Mouse (Mus musculus) stomach, embryonic 14.5 days (tissue): Measurements from ENCODE around the gene Nprl2. TPM values are rescaled to one million over a fixed set of nuclear protein-coding genes. Genes with fewer than 3 reads are reported as not detected.

ENCODE experiments used
- ATAC-seq: fragments of 200-750 bp; cut with Nextera tagmentation; 2 replicates; pipeline ENCODE4 v1.8.0; 2017; ENCODE audit warnings: low read depth, moderate TSS enrichment; ENCODE audit not compliant: insufficient number of reproducible peaks, insufficient read depth, low FRiP score
- H3K27ac ChIP-seq: fragments of 300-500 bp; sonication (generic); 2 replicates; pipeline ENCODE4 v1.5.1; 2014; ENCODE audit warnings: mild to moderate bottlenecking, low read length, moderate library complexity, mixed read lengths
- H3K27me3 ChIP-seq: fragments of 300-500 bp; sonication (generic); 2 replicates; pipeline ENCODE4 v1.6.1; 2014; ENCODE audit warnings: low read length, control low read depth, mixed read lengths; ENCODE audit not compliant: control insufficient read depth, insufficient read depth
- H3K36me3 ChIP-seq: fragments of 300-500 bp; sonication (generic); 2 replicates; pipeline ENCODE4 v1.6.1; 2014; ENCODE audit warnings: mild to moderate bottlenecking, control low read depth, low read length, moderate library complexity, mixed read lengths; ENCODE audit not compliant: control insufficient read depth, insufficient read depth
- H3K4me1 ChIP-seq: fragments of 300-500 bp; sonication (generic); 2 replicates; pipeline ENCODE4 v1.6.1; 2014; ENCODE audit warnings: low read length, control low read depth, mixed read lengths; ENCODE audit not compliant: control insufficient read depth, insufficient read depth
- H3K4me2 ChIP-seq: fragments of 300-500 bp; sonication (generic); replicated peaks from 2 replicates; pipeline ENCODE4 v1.6.1; 2014; ENCODE audit warnings: low read depth, low read length, control low read depth
- H3K4me3 ChIP-seq: fragments of 300-500 bp; sonication (generic); 2 replicates; pipeline ENCODE4 v1.5.1; 2014; ENCODE audit warnings: low read depth, low read length, control low read depth
- H3K9ac ChIP-seq: fragments of 300-500 bp; sonication (generic); replicated peaks from 2 replicates; pipeline ENCODE4 v1.6.1; 2014; ENCODE audit warnings: low read depth, mild to moderate bottlenecking, control low read depth, low read length, moderate library complexity, mixed read lengths
- H3K9me3 ChIP-seq: fragments of 300-500 bp; sonication (generic); 2 replicates; pipeline ENCODE4 v1.6.1; 2016; ENCODE audit warnings: low read depth, low read length, control low read depth; ENCODE audit not compliant: control insufficient read depth
- WGBS: fragments of 180-500 bp; shearing (Covaris S2); extraction: QIAGEN DNeasy Blood & Tissue Kit; methylation state at CpG from one replicate; pipeline ENCODE4 v1.1.7; 2014; 5-methylcytosine and 5-hydroxymethylcytosine counted together
- polyA plus RNA-seq: library from polyadenylated mRNA; unstranded; fragments of >200 nt; fragmentation: Nextera tagmentation; extraction: Ambion mirVana; gene quantifications from 2 replicates; pipeline ENCODE4 v1.2.1, GENCODE M21; 2014

The Nprl2 gene
- polyA plus RNA-seq, 1 experiment from 2014 or later, result 44.7 TPM

DNA sequence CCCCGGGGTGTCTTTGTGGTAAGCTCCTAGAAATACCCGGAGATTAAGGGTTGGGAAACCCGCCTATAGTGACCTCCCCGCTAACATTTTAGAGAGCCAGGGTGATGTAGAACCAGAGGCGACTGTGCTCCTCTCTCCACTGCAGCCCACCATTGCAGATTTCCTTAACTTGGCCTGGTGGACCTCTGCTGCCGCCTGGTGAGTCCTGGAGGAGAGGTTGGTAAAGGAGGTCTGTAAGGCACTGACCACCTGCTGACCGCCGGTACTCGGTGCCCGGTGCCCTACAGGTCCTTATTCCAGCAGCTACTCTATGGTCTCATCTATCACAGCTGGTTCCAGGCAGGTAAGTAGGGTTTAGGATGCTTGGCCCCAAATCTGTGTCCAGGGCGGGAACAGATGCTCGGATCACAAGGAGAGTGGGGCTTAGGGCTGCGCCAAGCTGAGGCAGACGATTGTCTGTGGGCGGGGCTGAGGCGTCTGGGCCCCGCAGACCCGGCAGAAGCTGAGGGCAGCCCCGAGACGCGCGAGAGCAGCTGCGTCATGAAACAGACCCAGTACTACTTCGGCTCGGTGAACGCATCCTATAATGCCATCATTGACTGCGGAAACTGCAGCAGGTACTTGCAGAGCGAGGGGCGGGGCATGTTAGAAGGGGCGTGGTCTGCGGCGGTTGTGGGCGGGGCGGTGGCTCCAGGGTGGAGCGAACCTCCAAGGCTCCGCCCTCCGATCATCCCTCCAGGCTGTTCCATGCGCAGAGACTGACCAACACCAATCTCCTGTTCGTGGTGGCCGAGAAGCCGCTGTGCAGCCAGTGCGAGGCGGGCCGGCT lies 15.6 kb upstream of the Nprl2 start:
- H3K9me3 ChIP-seq, result no peaks in the 10 kb centered on the region
- ATAC-seq, result peak; percentile 76

DNA sequence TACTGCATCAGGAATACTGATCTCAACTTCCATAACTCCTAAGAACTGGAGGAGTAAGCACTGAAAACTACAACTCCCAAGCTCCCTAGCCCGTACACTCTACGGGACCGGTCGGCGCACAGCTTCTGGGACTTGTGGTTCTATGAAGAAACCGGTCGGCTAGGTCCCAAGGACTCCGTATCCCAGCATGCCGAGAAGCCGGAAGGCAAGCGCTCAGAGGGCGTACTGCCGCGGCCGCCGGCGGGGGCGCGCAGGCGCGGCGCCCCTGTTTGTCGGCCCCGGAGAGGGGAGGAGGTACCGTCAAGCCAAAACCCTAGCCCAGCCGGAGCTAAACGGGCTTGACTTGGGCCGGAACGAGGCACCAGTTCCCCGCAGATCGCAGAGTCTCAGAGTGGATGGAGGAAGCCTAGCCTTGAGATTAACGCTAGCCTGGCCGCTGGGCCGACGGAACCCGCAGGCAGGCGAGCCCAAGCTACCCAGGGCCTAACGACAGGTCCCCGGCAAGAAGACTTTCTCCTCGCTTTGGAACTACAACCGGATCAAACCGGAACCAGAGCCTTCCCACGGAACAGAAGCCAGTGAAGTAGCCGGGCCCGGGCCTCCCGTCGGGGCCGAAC lies 8.1 kb upstream of the Nprl2 start, which contains the start of gene Tmem115:
Gene Tmem115, plus strand, starts transcription at position 155 of the 617 bp plus-strand sequence.
- Histone ChIP-seq H3K4me2 (peak within 1 kb of the TSS; percentile 91), H3K27me3 (no peaks in the 10 kb centered on the region), H3K9ac (peak within 1 kb of the TSS; percentile 85), H3K4me1 (peaks cover 19% of the 10 kb centered on the region), H3K4me3 (peak within 1 kb of the TSS; percentile 83), H3K9me3 (no peaks in the 10 kb centered on the region), H3K27ac (peak within 1 kb of the TSS; percentile 77), H3K36me3 (peaks cover 14% of the 10 kb centered on the region)
- WGBS, result under 1% methylated on average over 47 of the region's 48 CpGs
- peak; percentile 97 for ATAC-seq

More for the DNA sequence above, 15.6 kb upstream of the Nprl2 start:
- peak overlapping the region; percentile 29 for H3K4me3 ChIP-seq
- no peaks in the 10 kb centered on the region for H3K36me3 ChIP-seq
- H3K27ac ChIP-seq, result no peak overlapping the region
- H3K27me3 ChIP-seq, result 0 out of 2 replicates have a peak, but pooled peaks cover 8% of the 10 kb centered on the region
- peak overlapping the region; percentile 72 for H3K4me2 ChIP-seq
- 5% methylated on average over 44 of the region's 44 CpGs for WGBS
- peaks cover 7% of the 10 kb centered on the region for H3K4me1 ChIP-seq
- no peak overlapping the region for H3K9ac ChIP-seq

DNA sequence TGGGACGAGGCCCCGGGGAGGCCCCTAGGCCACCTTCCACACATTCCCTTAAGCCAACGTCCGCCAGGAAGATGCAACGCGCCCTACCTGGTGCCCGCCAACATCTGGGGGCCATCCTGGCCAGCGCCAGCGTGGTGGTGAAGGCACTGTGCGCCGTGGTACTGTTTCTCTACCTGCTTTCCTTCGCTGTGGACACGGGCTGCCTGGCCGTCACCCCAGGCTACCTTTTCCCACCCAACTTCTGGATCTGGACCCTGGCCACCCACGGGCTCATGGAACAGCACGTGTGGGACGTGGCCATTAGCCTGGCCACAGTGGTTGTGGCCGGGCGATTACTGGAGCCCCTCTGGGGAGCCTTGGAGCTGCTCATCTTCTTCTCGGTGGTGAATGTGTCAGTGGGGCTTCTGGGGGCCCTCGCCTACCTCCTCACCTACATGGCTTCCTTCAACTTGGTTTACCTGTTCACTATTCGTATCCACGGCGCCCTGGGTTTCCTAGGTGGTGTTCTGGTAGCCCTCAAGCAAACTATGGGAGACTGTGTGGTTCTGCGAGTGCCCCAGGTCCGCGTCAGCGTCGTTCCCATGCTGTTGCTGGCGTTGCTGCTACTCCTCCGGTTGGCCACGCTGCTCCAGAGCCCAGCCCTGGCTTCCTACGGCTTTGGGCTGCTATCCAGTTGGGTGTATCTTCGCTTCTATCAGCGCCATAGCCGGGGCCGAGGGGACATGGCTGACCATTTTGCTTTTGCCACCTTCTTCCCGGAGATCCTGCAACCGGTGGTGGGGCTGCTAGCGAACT lies 7.4 kb upstream of the Nprl2 start:
- H3K4me2 ChIP-seq, result peak overlapping the region; percentile 91
- peak overlapping the region; percentile 83 for H3K4me3 ChIP-seq
- ATAC-seq, result no peak
- peak overlapping the region; percentile 77 for H3K27ac ChIP-seq
- H3K4me1 ChIP-seq, result peaks cover 19% of the 10 kb centered on the region
- no peaks in the 10 kb centered on the region for H3K27me3 ChIP-seq
- WGBS, result under 1% methylated on average over 40 of the region's 40 CpGs
- H3K36me3 ChIP-seq, result peaks cover 21% of the 10 kb centered on the region
- no peaks in the 10 kb centered on the region for H3K9me3 ChIP-seq
- peak overlapping the region; percentile 85 for H3K9ac ChIP-seq

DNA sequence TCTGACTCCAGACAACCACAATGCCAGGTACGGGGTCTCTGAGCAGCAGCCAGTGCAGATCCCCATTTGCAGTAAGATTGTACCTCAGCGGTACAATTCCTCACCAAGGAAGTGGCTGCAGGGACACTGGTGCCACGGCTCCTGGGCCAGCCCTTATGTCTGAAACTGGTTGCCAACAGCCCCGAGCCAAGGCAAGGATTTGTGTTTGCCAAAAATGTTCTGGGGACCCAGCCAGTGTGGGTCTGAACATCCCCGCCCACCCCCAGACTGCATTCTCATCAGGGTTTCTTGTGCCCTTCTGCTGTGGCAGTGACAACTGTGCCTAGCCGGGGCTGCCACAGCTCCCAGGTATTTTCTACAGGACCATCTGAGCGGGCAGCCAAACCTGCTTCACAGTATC lies 3.8 kb upstream of the Nprl2 start:
- no peaks in the 10 kb centered on the region for H3K9me3 ChIP-seq
- no peaks in the 10 kb centered on the region for H3K27me3 ChIP-seq
- no peak overlapping the region for H3K9ac ChIP-seq
- no peak overlapping the region for H3K4me3 ChIP-seq
- WGBS, result 92% methylated on average over 7 of the region's 7 CpGs
- peaks cover 28% of the 10 kb centered on the region for H3K4me1 ChIP-seq
- H3K27ac ChIP-seq, result no peak overlapping the region
- ATAC-seq, result no peak
- peaks cover 25% of the 10 kb centered on the region for H3K36me3 ChIP-seq
- no peak overlapping the region for H3K4me2 ChIP-seq

DNA sequence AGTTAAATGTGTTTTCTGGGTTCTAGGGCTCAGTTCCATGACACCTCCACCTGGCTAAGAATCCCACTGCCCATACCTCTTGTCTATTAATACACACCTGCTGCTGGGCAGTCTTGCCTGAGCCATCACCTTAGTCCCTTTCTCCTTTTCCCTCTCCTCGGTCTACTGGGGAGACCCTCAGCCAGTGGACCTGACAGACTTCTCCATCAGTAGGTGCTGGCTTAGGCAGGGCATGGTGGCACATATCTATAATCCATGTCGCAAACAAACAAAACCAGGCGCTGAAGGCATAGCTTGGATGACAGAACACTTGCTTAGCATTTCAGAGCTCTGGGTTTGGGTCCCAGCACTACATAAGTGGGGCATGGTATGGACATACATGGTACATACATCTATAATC lies 3.3 kb upstream of the Nprl2 start:
- no peak overlapping the region for H3K27ac ChIP-seq
- H3K9me3 ChIP-seq, result no peaks in the 10 kb centered on the region
- H3K4me1 ChIP-seq, result peaks cover 28% of the 10 kb centered on the region
- ATAC-seq, result no peak
- H3K36me3 ChIP-seq, result peaks cover 27% of the 10 kb centered on the region
- no peak overlapping the region for H3K4me3 ChIP-seq
- H3K9ac ChIP-seq, result no peak overlapping the region
- no peak overlapping the region for H3K4me2 ChIP-seq
- 95% methylated on average over 3 of the region's 3 CpGs for WGBS
- H3K27me3 ChIP-seq, result no peaks in the 10 kb centered on the region

DNA sequence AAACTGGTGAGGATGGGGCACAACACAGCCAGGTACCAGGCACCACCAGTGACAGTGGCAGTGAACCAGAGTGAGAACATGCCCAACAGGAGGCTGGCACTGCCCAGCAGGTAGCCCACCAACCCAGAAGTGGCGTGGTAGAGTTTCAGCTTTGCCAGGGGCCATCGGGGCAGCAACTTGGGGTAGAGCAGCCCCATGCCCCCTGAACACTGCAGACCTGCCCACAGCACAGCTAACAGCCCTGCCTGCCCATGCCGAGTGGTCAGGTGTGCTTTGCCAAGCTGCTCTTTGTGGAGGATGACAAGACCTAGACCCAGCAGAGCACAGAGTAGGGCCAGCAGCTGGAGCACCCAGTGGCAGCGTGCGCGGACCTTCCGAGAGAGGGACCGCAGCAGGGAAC lies 2.1 kb upstream of the Nprl2 start:
- Histone ChIP-seq H3K27ac (no peak overlapping the region), H3K9ac (no peak overlapping the region), H3K9me3 (no peaks in the 10 kb centered on the region), H3K36me3 (peaks cover 32% of the 10 kb centered on the region), H3K4me2 (no peak overlapping the region), H3K4me1 (peaks cover 28% of the 10 kb centered on the region), H3K4me3 (no peak overlapping the region), H3K27me3 (no peaks in the 10 kb centered on the region)
- 95% methylated on average over 8 of the region's 8 CpGs for WGBS
- no peak for ATAC-seq

DNA sequence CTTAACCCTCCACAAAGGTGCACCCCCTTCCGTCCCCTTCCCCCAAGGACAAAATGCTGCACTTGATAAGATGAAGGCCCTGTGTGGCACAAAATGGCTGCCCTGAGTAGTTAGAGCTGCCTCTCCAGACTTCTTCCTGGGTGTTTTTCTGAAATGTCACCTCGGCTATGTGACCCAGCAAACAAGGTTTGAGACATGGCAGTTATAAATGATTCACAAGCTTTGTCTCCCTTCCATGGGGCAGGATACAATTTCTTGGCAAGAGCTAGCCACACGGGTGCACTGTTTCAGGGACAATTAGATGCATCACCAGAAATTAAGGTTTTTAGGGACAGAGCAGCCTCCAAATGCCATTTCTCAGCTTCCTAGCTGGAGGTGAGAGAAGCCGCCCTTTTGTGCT lies 1.6 kb upstream of the Nprl2 start:
- Histone ChIP-seq H3K27me3 (no peaks in the 10 kb centered on the region), H3K27ac (no peak overlapping the region), H3K9me3 (no peaks in the 10 kb centered on the region), H3K4me3 (no peak overlapping the region), H3K4me2 (no peak overlapping the region), H3K9ac (no peak overlapping the region), H3K4me1 (peaks cover 26% of the 10 kb centered on the region), H3K36me3 (peaks cover 37% of the 10 kb centered on the region)
- ATAC-seq, result no peak
- WGBS, result 58% methylated on average over 4 of the region's 4 CpGs

DNA sequence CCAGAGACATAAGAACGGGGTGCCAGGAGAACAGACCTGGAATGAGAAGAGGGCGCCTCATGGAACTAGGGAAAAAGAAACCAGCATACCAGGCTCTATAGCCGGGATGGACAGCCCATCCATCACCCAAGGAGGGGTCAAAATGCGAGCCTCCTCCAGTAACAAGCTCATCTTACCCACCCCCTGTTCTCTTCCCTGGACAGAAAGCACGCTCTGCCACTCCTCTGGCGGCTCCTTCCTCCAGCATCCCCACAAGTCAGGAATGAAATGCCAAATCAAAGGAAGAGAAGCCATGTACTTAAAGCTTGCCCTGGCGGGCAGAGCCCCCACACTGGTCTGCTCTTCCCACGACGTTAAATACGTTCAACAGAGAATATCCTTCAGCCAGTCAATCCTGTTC lies 1.0 kb upstream of the Nprl2 start:
- Histone ChIP-seq H3K36me3 (peaks cover 41% of the 10 kb centered on the region), H3K9me3 (no peaks in the 10 kb centered on the region), H3K27ac (no peak overlapping the region), H3K4me1 (peaks cover 21% of the 10 kb centered on the region), H3K27me3 (no peaks in the 10 kb centered on the region), H3K4me3 (peak overlapping the region; percentile 54; the same call in 1 of the 2 replicates), H3K9ac (no peak overlapping the region), H3K4me2 (peak overlapping the region; percentile 64)
- ATAC-seq, result no peak
- 22% methylated on average over 10 of the region's 10 CpGs for WGBS
